Mouse (Mus musculus) naive thymus-derived CD4-positive, alpha-beta T cell, adult 2 months (primary cell): ENCODE data around the gene Tmbim7.

Experiments
- DNase-seq: peaks from one replicate; pipeline ENCODE4 v3.0.0-alpha.2; 2011; ENCODE audit warnings: low read depth

Tmbim7 gene

GRCm38 (mm10) chr5:3666585-3666984 is 15.6 kb downstream of the Tmbim7 start:
- peak; percentile 58 for DNase-seq

GRCm38 (mm10) chr5:3669938-3670554 is 19.1 kb downstream of the Tmbim7 start:
- peak; percentile 62 for DNase-seq

GRCm38 (mm10) chr5:3688298-3688697 is 37.3 kb downstream of the Tmbim7 start:
- no peak for DNase-seq

- no peak for DNase-seq
Observed at GRCm38 (mm10) chr5:3691283-3691682, 40.3 kb downstream of the Tmbim7 start.

- DNase-seq = no peak
Observed at GRCm38 (mm10) chr5:3692956-3693355, 42.0 kb downstream of the Tmbim7 start.

- DNase-seq = no peak
Observed at GRCm38 (mm10) chr5:3695191-3695590, 44.2 kb downstream of the Tmbim7 start.

GRCm38 (mm10) chr5:3696031-3696430 is 45.0 kb downstream of the Tmbim7 start:
- DNase-seq = no peak

GRCm38 (mm10) chr5:3700025-3700424 is 49.0 kb downstream of the Tmbim7 start:
- no peak for DNase-seq

GRCm38 (mm10) chr5:3702180-3702579 is 51.2 kb downstream of the Tmbim7 start:
- no peak for DNase-seq

- no peak for DNase-seq
Observed at GRCm38 (mm10) chr5:3715800-3716199, 64.8 kb downstream of the Tmbim7 start.

GRCm38 (mm10) chr5:3719371-3719770 is 68.4 kb downstream of the Tmbim7 start:
- DNase-seq = no peak

GRCm38 (mm10) chr5:3722873-3723272 is 71.9 kb downstream of the Tmbim7 start:
- DNase-seq = no peak

- no peak for DNase-seq
Observed at GRCm38 (mm10) chr5:3723415-3723814, 72.4 kb downstream of the Tmbim7 start.

GRCm38 (mm10) chr5:3725491-3725890 is 74.5 kb downstream of the Tmbim7 start:
- DNase-seq = no peak

GRCm38 (mm10) chr5:3728820-3729219 is 77.8 kb downstream of the Tmbim7 start:
- no peak for DNase-seq
